8 mouse cellular contexts compared by ENCODE assay signal in genomic region chr5:76139171-76139671, GRCm38 (mm10). TPM values are rescaled to one million over a fixed set of nuclear protein-coding genes. Genes with fewer than 3 reads are reported as not detected.
DNase-seq lines count a peak whose midpoint lies in the region; ATAC-seq and TF ChIP-seq lines count a peak whose summit lies in the region.

No protein-coding gene starts in this region.

- peak; percentile 12 to 17 for DNase-seq in frontal cortex, postnatal 10 days (ENCODE audit: low spot score in 2 of 2)
- DNase-seq in G1E (ENCODE audit: low spot score), result no peak
- no peak for DNase-seq in forebrain, postnatal 0 days
- no peak for DNase-seq in gastrocnemius, postnatal 36 days
- DNase-seq in gastrocnemius, adult 18-20 months (ENCODE audit: low spot score), result no peak

- peaks cover 17% of the 10 kb centered on the region for H3K36me3 ChIP-seq in G1E (replicated peaks)
- H3K36me3 ChIP-seq in forebrain, postnatal 0 days (ENCODE audit: insufficient read depth), result no peaks in the 10 kb centered on the region
- no peaks in the 10 kb centered on the region for H3K36me3 ChIP-seq in intestine, embryonic 15.5 days
- no peaks in the 10 kb centered on the region for H3K36me3 ChIP-seq in midbrain, embryonic 15.5 days (replicated peaks)

- H3K9ac ChIP-seq in forebrain, postnatal 0 days, result no peak overlapping the region
- peak overlapping the region; percentile 94; the same call in 1 of the 2 replicates for H3K9ac ChIP-seq in intestine, embryonic 15.5 days
- no peak overlapping the region for H3K9ac ChIP-seq in midbrain, embryonic 15.5 days

- H3K27me3 ChIP-seq in G1E (ENCODE audit: insufficient read depth, low read length), result no peaks in the 10 kb centered on the region
- H3K27me3 ChIP-seq in forebrain, postnatal 0 days (ENCODE audit: insufficient read depth, low read length), result no peaks in the 10 kb centered on the region
- H3K27me3 ChIP-seq in intestine, embryonic 15.5 days (replicated peaks), result no peaks in the 10 kb centered on the region
- no peaks in the 10 kb centered on the region for H3K27me3 ChIP-seq in midbrain, embryonic 15.5 days (replicated peaks)

- no peak overlapping the region for H3K27ac ChIP-seq in forebrain, postnatal 0 days (ENCODE audit: low read depth, low read length)
- H3K27ac ChIP-seq in intestine, embryonic 15.5 days, result no peak overlapping the region
- H3K27ac ChIP-seq in midbrain, embryonic 15.5 days, result no peak overlapping the region

- H3K4me1 ChIP-seq in G1E (ENCODE audit: insufficient read depth, low read depth, low read length), result peaks cover 42% of the 10 kb centered on the region
- peaks cover 10% of the 10 kb centered on the region for H3K4me1 ChIP-seq in forebrain, postnatal 0 days (ENCODE audit: insufficient read depth)
- H3K4me1 ChIP-seq in intestine, embryonic 15.5 days (replicated peaks), result peaks cover 9% of the 10 kb centered on the region
- peaks cover 13% of the 10 kb centered on the region for H3K4me1 ChIP-seq in midbrain, embryonic 15.5 days

- intact Hi-C loops in gastrocnemius, postnatal 36 days (cut with DNase I), result no loop called here

- H3K4me3 ChIP-seq in G1E (ENCODE audit: low read depth, low read length), result peak overlapping the region; percentile 81; the same call in 1 of the 2 replicates
- H3K4me3 ChIP-seq in forebrain, postnatal 0 days (ENCODE audit: low read depth, low read length), result no peak overlapping the region
- H3K4me3 ChIP-seq in intestine, embryonic 15.5 days (replicated peaks), result peak overlapping the region; percentile 82; the same call in 1 of the 2 replicates
- H3K4me3 ChIP-seq in midbrain, embryonic 15.5 days, result 0 out of 2 replicates have a peak overlapping the region, but pooled peaks have one; percentile 93

- TF ChIP-seq CTCF in G1E (IDR thresholded peaks at IDR 0.05; ENCODE audit: low read depth, low read length), result no peak
- no peak for TF ChIP-seq CTCF in forebrain, postnatal 0 days (IDR thresholded peaks at IDR 0.05; ENCODE audit: low read depth)

- peak overlapping the region; percentile 89 for H3K4me2 ChIP-seq in forebrain, postnatal 0 days (ENCODE audit: low read depth)
- H3K4me2 ChIP-seq in intestine, embryonic 15.5 days (replicated peaks), result peak overlapping the region; percentile 67
- peak overlapping the region; percentile 92 for H3K4me2 ChIP-seq in midbrain, embryonic 15.5 days

- H3K9me3 ChIP-seq in G1E (replicated peaks), result no peaks in the 10 kb centered on the region
- no peaks in the 10 kb centered on the region for H3K9me3 ChIP-seq in forebrain, postnatal 0 days (ENCODE audit: low read length)
- no peaks in the 10 kb centered on the region for H3K9me3 ChIP-seq in intestine, embryonic 15.5 days
- no peaks in the 10 kb centered on the region for H3K9me3 ChIP-seq in midbrain, embryonic 15.5 days

- ATAC-seq in frontal cortex, adult (ENCODE audit: low TSS enrichment), result no peak
- no peak for ATAC-seq in G1E (ENCODE audit: extremely low read depth, insufficient number of reproducible peaks, low FRiP score, poor library complexity, severe bottlenecking)
- no peak for ATAC-seq in forebrain, postnatal 0 days
- ATAC-seq in intestine, embryonic 15.5 days, result no peak
- no peak for ATAC-seq in midbrain, embryonic 15.5 days (replicated peaks)

- WGBS in forebrain, postnatal 0 days, result 42% methylated on average over 7 of the region's 7 CpGs
- WGBS in intestine, embryonic 15.5 days, result 44% methylated on average over 7 of the region's 7 CpGs
- 34% methylated on average over 7 of the region's 7 CpGs for WGBS in midbrain, embryonic 15.5 days

RNA-seq across cellular contexts. Expression of gene Srd5a3, which starts 0.8 kb away (rescaled TPM):
- total RNA-seq in G1E (2014; fragmentation: Nextera tagmentation) (52.2 and 57.0 TPM in 2 replicates), G1E (2017) (45.4 and 70.0 TPM in 2 replicates)
- 58.4 and 99.0 TPM in 2 replicates for polyA plus RNA-seq in G1E (2012)
- 9.9 and 12.8 TPM in 2 replicates for total RNA-seq in forebrain, postnatal 0 days (2014; rRNA removed)
- polyA plus RNA-seq in forebrain, postnatal 0 days (2015; fragmentation: Nextera tagmentation; extraction: Ambion mirVana), result 17.5 and 21.3 TPM in 2 replicates
- 37.6 and 38.7 TPM in 2 replicates for polyA plus RNA-seq in intestine, embryonic 15.5 days (2015; fragmentation: Nextera tagmentation; extraction: Ambion mirVana)
- 15.5 and 17.8 TPM in 2 replicates for polyA plus RNA-seq in midbrain, embryonic 15.5 days (2015; fragmentation: Nextera tagmentation; extraction: Ambion mirVana)
- total RNA-seq in gastrocnemius, postnatal 36 days (2021), result 1 to 10 TPM; 3.0 to 3.5 TPM
- 1 to 10 TPM; 2.1 to 2.7 TPM for total RNA-seq in gastrocnemius, adult 18-20 months (2021)

RNA-seq across cellular contexts. Expression of gene Tmem165, which starts 44.5 kb away (rescaled TPM):
- 70.1 and 87.2 TPM in 2 replicates for total RNA-seq in G1E (2014; fragmentation: Nextera tagmentation)
- total RNA-seq in G1E (2017), result 66.7 and 91.4 TPM in 2 replicates
- 49.9 and 73.9 TPM in 2 replicates for polyA plus RNA-seq in G1E (2012)
- total RNA-seq in forebrain, postnatal 0 days (2014; rRNA removed), result 70.6 and 77.5 TPM in 2 replicates
- 35.1 and 41.4 TPM in 2 replicates for polyA plus RNA-seq in forebrain, postnatal 0 days (2015; fragmentation: Nextera tagmentation; extraction: Ambion mirVana)
- polyA plus RNA-seq in intestine, embryonic 15.5 days (2015; fragmentation: Nextera tagmentation; extraction: Ambion mirVana), result 82.1 and 87.6 TPM in 2 replicates
- polyA plus RNA-seq in midbrain, embryonic 15.5 days (2015; fragmentation: Nextera tagmentation; extraction: Ambion mirVana), result 42.2 and 43.0 TPM in 2 replicates
- total RNA-seq in gastrocnemius, postnatal 36 days (2021), result 10 to 100 TPM; 13.8 to 17.0 TPM
- total RNA-seq in gastrocnemius, adult 18-20 months (2021), result 10 to 100 TPM; 15.5 to 16.4 TPM

Comparison
In these comparisons a context has a peak if more than half of its experiments do, and no peak if none do; other contexts are left out.
1. DNase-seq: peak in frontal cortex, postnatal 10 days (2 of 2); none in G1E (single experiment), forebrain, postnatal 0 days (single experiment), gastrocnemius, postnatal 36 days (0 of 2) and gastrocnemius, adult 18-20 months (single experiment).
2. Peak in every context shown above with its lines, with median percentiles within 50 percentile points of each other: H3K4me2 ChIP-seq.